ENCODE assay signal across 25 mouse cellular contexts in the genomic region with DNA sequence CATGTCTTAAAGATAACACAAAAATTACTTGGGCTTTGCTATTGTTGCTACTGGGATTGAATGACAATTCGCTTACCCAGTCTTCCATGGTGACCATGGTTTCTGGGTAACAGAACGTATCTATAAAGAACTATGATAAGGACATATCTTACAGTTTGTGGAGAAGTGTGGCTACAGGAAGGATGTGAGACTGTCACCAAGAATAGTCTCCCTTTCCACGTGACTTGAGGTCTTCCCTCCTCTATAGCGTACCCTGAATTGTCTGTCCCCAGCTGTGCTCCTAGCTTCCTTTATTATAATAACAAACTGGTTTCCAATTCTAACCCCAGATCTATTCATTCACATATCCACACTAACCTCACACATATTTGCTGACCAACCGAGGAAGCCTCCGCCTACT. TPM values are rescaled to one million over a fixed set of nuclear protein-coding genes. Genes with fewer than 3 reads are reported as not detected.
DNase-seq lines count a peak whose midpoint lies in the region; ATAC-seq lines count a peak whose summit lies in the region.
"Had no signal": no experiment of that assay in that cellular context is flagged by ENCODE, and none has a peak within 500 bp of the region (broad histone marks: within the 10 kb centered on the region; RNA-seq: fewer than 3 reads in every experiment).

No protein-coding gene starts in this region.

- peaks cover 60% of the 10 kb centered on the region for H3K4me1 ChIP-seq in megakaryocyte, embryonic 14.5 days
- no peaks in the 10 kb centered on the region for H3K4me1 ChIP-seq in liver, embryonic 11.5 days (replicated peaks; ENCODE audit: control insufficient read depth, insufficient read depth, low read length)

- no peak overlapping the region for H3K27ac ChIP-seq in liver, embryonic 11.5 days (ENCODE audit: low read depth, low read length)
- H3K27ac ChIP-seq: embryonic facial prominence, embryonic 13.5 days; embryonic facial prominence, embryonic 15.5 days; forebrain, embryonic 10.5 days; forebrain, embryonic 12.5 days had no signal

- no peaks in the 10 kb centered on the region for H3K9me3 ChIP-seq in megakaryocyte, embryonic 14.5 days
- no peaks in the 10 kb centered on the region for H3K9me3 ChIP-seq in liver, embryonic 11.5 days (ENCODE audit: control insufficient read depth, low read length)
- H3K9me3 ChIP-seq: embryonic facial prominence, embryonic 13.5 days; embryonic facial prominence, embryonic 15.5 days; forebrain, embryonic 10.5 days; forebrain, embryonic 12.5 days had no signal

- H3K9ac ChIP-seq in liver, embryonic 11.5 days (ENCODE audit: low read depth, low read length), result no peak overlapping the region
- H3K9ac ChIP-seq: embryonic facial prominence, embryonic 13.5 days; embryonic facial prominence, embryonic 15.5 days; forebrain, embryonic 12.5 days had no signal

- 71% methylated on average over 6 of the region's 6 CpGs for WGBS in liver, embryonic 11.5 days

- no peak for DNase-seq in liver, embryonic 11.5 days (ENCODE audit: low spot score)
- DNase-seq in testis, postnatal 10 days (ENCODE audit: low spot score), result no peak
- DNase-seq: adrenal gland, adult 8-10 months; adrenal gland, postnatal 14 days; adrenal gland, postnatal 36 days; cerebellum, adult 11-12 months; cerebellum, adult 2 months; cerebellum, adult 9-10 months; cerebellum, postnatal 10 days; cerebellum, postnatal 25 days; embryo, embryonic 11 days had no signal

- H3K36me3 ChIP-seq in megakaryocyte, embryonic 14.5 days (replicated peaks; ENCODE audit: low read length), result no peaks in the 10 kb centered on the region
- no peaks in the 10 kb centered on the region for H3K36me3 ChIP-seq in liver, embryonic 11.5 days (ENCODE audit: control insufficient read depth, insufficient read depth, low read length)
- H3K36me3 ChIP-seq: embryonic facial prominence, embryonic 13.5 days; embryonic facial prominence, embryonic 15.5 days; forebrain, embryonic 10.5 days; forebrain, embryonic 12.5 days had no signal

- H3K4me2 ChIP-seq in liver, embryonic 11.5 days, result no peak overlapping the region
- H3K4me2 ChIP-seq: embryonic facial prominence, embryonic 13.5 days; embryonic facial prominence, embryonic 15.5 days; forebrain, embryonic 12.5 days had no signal

- ATAC-seq in megakaryocyte, adult 5-6 weeks (ENCODE audit: poor library complexity, severe bottlenecking), result no peak
- peak; percentile 66 for ATAC-seq in common myeloid progenitor, adult 5-6 weeks (replicated peaks; ENCODE audit: low read depth, poor library complexity, severe bottlenecking)
- ATAC-seq in megakaryocyte progenitor cell, adult 5-6 weeks (replicated peaks; ENCODE audit: poor library complexity), result peak; percentile 49
- ATAC-seq in liver, embryonic 11.5 days (replicated peaks; ENCODE audit: low FRiP score), result no peak; the same call in 1 of the 2 replicates
- ATAC-seq: activated CD4-positive, CD25-positive, alpha-beta regulatory T cell, adult 4 months; forebrain, embryonic 14.5 days; forebrain, embryonic 16.5 days; Patski had no signal

- H3K27me3 ChIP-seq in megakaryocyte, embryonic 14.5 days (replicated peaks), result peaks cover 5% of the 10 kb centered on the region
- no peaks in the 10 kb centered on the region for H3K27me3 ChIP-seq in liver, embryonic 11.5 days (replicated peaks; ENCODE audit: control insufficient read depth, insufficient read depth, low read length)
- H3K27me3 ChIP-seq: embryonic facial prominence, embryonic 13.5 days; embryonic facial prominence, embryonic 15.5 days; forebrain, embryonic 12.5 days had no signal

- peak overlapping the region; percentile 54 for H3K4me3 ChIP-seq in megakaryocyte, embryonic 14.5 days (replicated peaks)
- no peak overlapping the region for H3K4me3 ChIP-seq in liver, embryonic 11.5 days (ENCODE audit: low read depth, low read length)
- H3K4me3 ChIP-seq: embryonic facial prominence, embryonic 13.5 days; embryonic facial prominence, embryonic 15.5 days; erythroblast, embryonic 14.5 days; forebrain, embryonic 10.5 days; forebrain, embryonic 12.5 days had no signal

RNA-seq across cellular contexts. Expression of gene Col17a1, which starts 3.8 kb away (rescaled TPM):
- not detected in 2 replicates for polyA plus RNA-seq in megakaryocyte, embryonic 14.5 days (2012; ENCODE audit: insufficient read depth, low replicate concordance)
- not detected in 2 replicates for total RNA-seq in megakaryocyte, adult 5-6 weeks (2015)
- not detected in 2 replicates for total RNA-seq in megakaryocyte, adult 5-6 weeks (2017)
- total RNA-seq in common myeloid progenitor, adult 5-6 weeks (2017), result not detected in 2 replicates
- not detected in 2 replicates for total RNA-seq in megakaryocyte progenitor cell, adult 5-6 weeks (2015)
- 0.14 TPM in 1 of 2 replicates, not detected in the other for total RNA-seq in megakaryocyte progenitor cell, adult 5-6 weeks (2017)
- 0.36 and 0.97 TPM in 2 replicates for polyA plus RNA-seq in liver, embryonic 11.5 days (2014; fragmentation: Nextera tagmentation; extraction: Ambion mirVana)
- total RNA-seq: adrenal gland, adult 18-20 months; adrenal gland, adult 8-10 months had no signal
- polyA plus RNA-seq: activated CD4-positive, CD25-positive, alpha-beta regulatory T cell, adult 4 months; erythroblast, embryonic 14.5 days had no signal

RNA-seq across cellular contexts. Expression of gene Sfr1, which starts 35.8 kb away (rescaled TPM):
- 4.5 and 9.7 TPM in 2 replicates for polyA plus RNA-seq in megakaryocyte, embryonic 14.5 days (2012; ENCODE audit: insufficient read depth, low replicate concordance)
- 92.5 and 94.5 TPM in 2 replicates for total RNA-seq in megakaryocyte, adult 5-6 weeks (2015)
- 91.2 and 94.4 TPM in 2 replicates for total RNA-seq in megakaryocyte, adult 5-6 weeks (2017)
- 182 and 208 TPM in 2 replicates for total RNA-seq in common myeloid progenitor, adult 5-6 weeks (2017)
- total RNA-seq in megakaryocyte progenitor cell, adult 5-6 weeks (2015), result 122 and 128 TPM in 2 replicates
- total RNA-seq in megakaryocyte progenitor cell, adult 5-6 weeks (2017), result 131 and 138 TPM in 2 replicates
- 218 and 238 TPM in 2 replicates for polyA plus RNA-seq in liver, embryonic 11.5 days (2014; fragmentation: Nextera tagmentation; extraction: Ambion mirVana)

Comparison
In these comparisons a context has a peak if more than half of its experiments do, and no peak if none do; other contexts are left out.
1. ATAC-seq: peak in common myeloid progenitor, adult 5-6 weeks (single experiment) and megakaryocyte progenitor cell, adult 5-6 weeks (single experiment); none in megakaryocyte, adult 5-6 weeks (single experiment) and liver, embryonic 11.5 days (single experiment).